Comparison of ENCODE assay signal across 7 mouse cellular contexts in the genomic region with DNA sequence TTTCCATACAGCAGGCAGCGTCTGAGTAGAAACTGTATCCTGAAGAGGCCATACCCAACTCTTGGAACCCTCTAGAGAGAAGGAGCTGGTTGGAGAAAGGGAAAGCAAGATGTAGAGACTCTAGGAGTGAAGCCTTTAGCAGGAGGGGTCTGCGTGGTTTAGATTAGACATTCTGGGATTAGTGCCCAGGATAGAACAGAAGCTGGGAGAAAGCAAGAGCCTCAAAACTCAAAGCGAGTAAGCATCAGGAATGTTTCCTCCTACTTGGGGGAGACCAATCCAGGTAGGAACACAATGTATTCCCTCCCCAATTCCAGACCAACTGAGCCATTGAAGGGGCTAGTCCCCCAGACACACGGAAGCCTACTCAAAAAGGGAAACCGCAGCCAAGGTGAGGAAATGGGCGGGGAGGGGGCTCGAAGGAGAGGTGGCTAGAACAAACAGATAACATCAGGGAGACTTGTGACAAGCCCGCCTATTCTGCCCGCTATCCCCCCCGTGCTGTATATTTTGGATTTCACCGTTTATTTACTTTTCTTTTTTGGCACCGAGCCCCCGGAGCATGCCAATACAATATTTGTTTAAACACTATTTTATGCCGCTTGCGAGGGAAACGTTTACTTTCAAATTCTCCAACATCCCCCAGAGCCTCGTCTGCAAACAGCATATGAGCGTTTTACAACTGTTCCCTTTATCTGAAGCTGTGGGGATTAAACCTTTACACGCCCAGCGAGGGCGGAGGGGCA. TPM values are rescaled to one million over a fixed set of nuclear protein-coding genes. Genes with fewer than 3 reads are reported as not detected.
A peak's percentile ranks its signal among the peaks of the same experiment; 100 is the strongest.
DNase-seq lines count a peak whose midpoint lies in the region; ATAC-seq and TF ChIP-seq lines count a peak whose summit lies in the region.

No protein-coding gene starts in this region.

- H3K9ac ChIP-seq in forebrain, embryonic 12.5 days: peak overlapping the region; percentile 85
- peak overlapping the region; percentile 68 for H3K9ac ChIP-seq in limb, embryonic 14.5 days (ENCODE audit: low read depth, low read length, severe bottlenecking)

- no peak for ATAC-seq in forebrain, embryonic 12.5 days (ENCODE audit: low FRiP score)
- no peak for ATAC-seq in limb, embryonic 14.5 days (ENCODE audit: low FRiP score, low read depth)

- H3K4me3 ChIP-seq in forebrain, embryonic 12.5 days (replicated peaks): peak overlapping the region; percentile 57
- H3K4me3 ChIP-seq in limb, embryonic 14.5 days (replicated peaks; ENCODE audit: low read length): peak overlapping the region; percentile 53
- peak overlapping the region; percentile 60 for H3K4me3 ChIP-seq in small intestine, adult 2 months (ENCODE audit: low read depth, low read length)

- H3K9me3 ChIP-seq in forebrain, embryonic 12.5 days: no peaks in the 10 kb centered on the region
- no peaks in the 10 kb centered on the region for H3K9me3 ChIP-seq in limb, embryonic 14.5 days (ENCODE audit: control insufficient read depth, low read length)

- no peaks in the 10 kb centered on the region for H3K36me3 ChIP-seq in forebrain, embryonic 12.5 days (replicated peaks)
- H3K36me3 ChIP-seq in limb, embryonic 14.5 days (ENCODE audit: control insufficient read depth, insufficient read depth, low read length): no peaks in the 10 kb centered on the region
- no peaks in the 10 kb centered on the region for H3K36me3 ChIP-seq in small intestine, adult 2 months (ENCODE audit: control insufficient read depth, insufficient read depth, low read length)

- peak overlapping the region; percentile 83 for H3K4me2 ChIP-seq in forebrain, embryonic 12.5 days
- H3K4me2 ChIP-seq in limb, embryonic 14.5 days (replicated peaks; ENCODE audit: low read depth, low read length, severe bottlenecking): peak overlapping the region; percentile 92

- peak; percentile 12 for DNase-seq in retina, embryonic 14.5 days (ENCODE audit: low spot score)
- DNase-seq in retina, postnatal 1 day: no peak
- DNase-seq in limb, embryonic 14.5 days (ENCODE audit: low spot score): peak; percentile 38
- DNase-seq in spleen, postnatal 4 days (ENCODE audit: low spot score in 2 of 2): no peak
- no peak for DNase-seq in gastrocnemius, postnatal 14 days

- no peak for TF ChIP-seq CTCF in small intestine, adult 2 months (IDR thresholded peaks at IDR 0.05; ENCODE audit: extremely low read depth, insufficient read length, insufficient replicate concordance, low read depth, low read length)

- peak overlapping the region; percentile 98 for H3K27ac ChIP-seq in forebrain, embryonic 12.5 days
- H3K27ac ChIP-seq in limb, embryonic 14.5 days (replicated peaks; ENCODE audit: low read depth, low read length): peak overlapping the region; percentile 95
- no peak overlapping the region for H3K27ac ChIP-seq in small intestine, adult 2 months (ENCODE audit: insufficient read depth, low read depth, low read length)

- intact Hi-C loops in gastrocnemius, postnatal 14 days (cut with DNase I; ENCODE audit: low total_unique reads): no loop called here

- 2% methylated on average over 21 of the region's 21 CpGs for WGBS in forebrain, embryonic 12.5 days
- 3% methylated on average over 21 of the region's 21 CpGs for WGBS in limb, embryonic 14.5 days
- 3% methylated on average over 21 of the region's 21 CpGs for WGBS in small intestine, adult 2 months

- peaks cover 37% of the 10 kb centered on the region for H3K27me3 ChIP-seq in forebrain, embryonic 12.5 days
- no peaks in the 10 kb centered on the region for H3K27me3 ChIP-seq in limb, embryonic 14.5 days (ENCODE audit: control insufficient read depth, insufficient read depth, low read length)
- peaks cover 46% of the 10 kb centered on the region for H3K27me3 ChIP-seq in small intestine, adult 2 months (ENCODE audit: control insufficient read depth, insufficient read depth, low read length)

- TF ChIP-seq POLR2A in limb, embryonic 14.5 days (IDR thresholded peaks at IDR 0.05; ENCODE audit: borderline replicate concordance, extremely low read depth, insufficient read depth, insufficient read length): no peak
- TF ChIP-seq POLR2A in small intestine, adult 2 months (IDR thresholded peaks at IDR 0.05; ENCODE audit: low read depth, low read length): no peak

- H3K4me1 ChIP-seq in forebrain, embryonic 12.5 days: peaks cover 78% of the 10 kb centered on the region
- H3K4me1 ChIP-seq in limb, embryonic 14.5 days (ENCODE audit: control insufficient read depth, insufficient read depth, low read length): peaks cover 50% of the 10 kb centered on the region
- H3K4me1 ChIP-seq in small intestine, adult 2 months (ENCODE audit: control insufficient read depth, insufficient read depth, insufficient read length, low read length): peaks cover 12% of the 10 kb centered on the region; the same call in 1 of the 2 replicates

RNA-seq across cellular contexts. Expression of a gene that starts 2.1 kb away (rescaled TPM):
- 10.8 and 11.4 TPM in 2 replicates for polyA plus RNA-seq in forebrain, embryonic 12.5 days (2016; fragmentation: Nextera tagmentation; extraction: Ambion mirVana)
- 31.5 and 45.6 TPM in 2 replicates for polyA plus RNA-seq in limb, embryonic 14.5 days (2012; rRNA removed)
- polyA plus RNA-seq in limb, embryonic 14.5 days (2014; fragmentation: Nextera tagmentation; extraction: Ambion mirVana): 23.0 and 25.4 TPM in 2 replicates
- 2.7 and 4.7 TPM in 2 replicates for polyA plus RNA-seq in small intestine, adult 2 months (2012; rRNA removed)
- total RNA-seq in gastrocnemius, postnatal 14 days (2021): 1 to 10 TPM; 3.3 to 4.5 TPM

Comparison
In these comparisons a context has a peak if more than half of its experiments do, and no peak if none do; other contexts are left out.
1. DNase-seq: peak in retina, embryonic 14.5 days (single experiment) and limb, embryonic 14.5 days (single experiment); none in retina, postnatal 1 day (single experiment), spleen, postnatal 4 days (0 of 2) and gastrocnemius, postnatal 14 days (single experiment).
2. Peak in every context shown above with its lines, with median percentiles within 50 percentile points of each other: H3K4me3 ChIP-seq.